Mouse (Mus musculus): Measurements from ENCODE around the gene Ust.

Ust gene

DNA sequence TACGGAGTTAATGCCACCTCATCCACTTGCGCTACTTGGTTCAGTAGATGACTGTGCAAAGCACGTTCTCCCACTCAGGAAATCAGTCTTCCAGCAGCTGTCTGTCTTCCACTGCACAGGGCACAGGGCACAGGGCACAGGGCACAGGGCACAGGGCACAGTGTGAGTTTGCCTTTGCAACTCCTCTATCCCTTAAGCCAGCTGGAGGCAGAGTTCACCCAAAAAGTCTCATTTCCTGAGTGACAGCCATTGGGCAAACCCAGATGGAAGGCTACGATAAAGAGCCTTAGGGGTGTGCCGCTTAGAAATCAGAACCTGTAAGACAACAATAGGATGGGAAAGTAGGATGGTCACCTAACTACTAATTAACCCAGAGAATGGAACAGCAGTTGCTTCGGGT lies 322.9 kb downstream of the Ust start:
- DNase-seq (ENCODE audit: extremely low read depth, insufficient read length, low spot score): no peak

DNA sequence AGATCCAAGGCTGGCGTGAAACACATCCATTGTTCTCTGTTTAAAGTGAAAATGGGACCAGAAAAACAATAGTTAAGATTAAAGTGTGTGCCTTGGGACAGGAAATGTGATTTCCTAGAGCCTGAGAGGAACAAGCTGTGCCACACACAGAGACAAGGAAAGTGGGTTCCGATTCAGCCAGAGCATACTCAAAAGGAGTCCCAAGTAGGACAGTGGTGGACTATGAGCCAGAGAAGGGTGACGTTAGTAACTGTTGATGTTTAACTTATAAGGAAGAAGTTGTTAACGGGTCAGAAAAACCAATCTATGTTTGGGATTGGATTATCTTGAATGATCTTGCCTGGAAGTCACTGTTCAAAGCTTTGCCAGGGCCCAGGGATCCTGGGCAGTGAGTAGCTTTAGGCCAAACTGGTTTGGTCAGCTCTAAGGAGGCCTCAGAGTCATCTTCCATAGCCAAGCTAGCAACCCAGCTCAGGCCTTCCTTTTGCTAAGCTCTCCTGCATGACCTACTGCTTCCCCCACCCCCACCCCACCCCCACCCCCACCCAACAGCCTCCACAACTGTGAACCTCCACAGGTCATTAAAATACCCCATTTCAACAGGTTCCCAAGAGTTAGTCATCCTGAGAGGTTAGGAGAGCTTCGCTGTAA lies 329.2 kb downstream of the Ust start:
- DNase-seq (ENCODE audit: extremely low read depth, insufficient read length, low spot score): no peak

DNA sequence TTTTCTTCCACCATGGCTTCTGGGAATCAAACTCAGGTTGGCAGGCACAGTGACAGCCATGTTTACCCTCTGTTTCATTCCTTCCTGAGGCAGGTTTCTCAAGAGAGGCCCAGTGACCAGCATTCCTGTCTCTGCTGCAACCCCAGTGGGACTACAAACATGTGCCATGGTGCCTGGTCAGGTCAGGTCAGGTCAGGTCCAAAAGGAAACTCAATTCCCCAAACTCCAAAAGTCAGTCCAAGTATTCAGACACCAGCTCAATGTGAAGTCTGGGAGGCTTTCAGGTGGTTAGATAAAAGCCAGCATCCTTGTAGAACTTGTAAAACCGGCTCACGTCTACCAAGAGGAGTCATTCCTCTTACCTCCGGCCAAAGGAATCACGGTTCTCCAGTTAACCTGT lies 333.0 kb downstream of the Ust start:
- no peak for DNase-seq (ENCODE audit: extremely low read depth, insufficient read length, low spot score)

DNA sequence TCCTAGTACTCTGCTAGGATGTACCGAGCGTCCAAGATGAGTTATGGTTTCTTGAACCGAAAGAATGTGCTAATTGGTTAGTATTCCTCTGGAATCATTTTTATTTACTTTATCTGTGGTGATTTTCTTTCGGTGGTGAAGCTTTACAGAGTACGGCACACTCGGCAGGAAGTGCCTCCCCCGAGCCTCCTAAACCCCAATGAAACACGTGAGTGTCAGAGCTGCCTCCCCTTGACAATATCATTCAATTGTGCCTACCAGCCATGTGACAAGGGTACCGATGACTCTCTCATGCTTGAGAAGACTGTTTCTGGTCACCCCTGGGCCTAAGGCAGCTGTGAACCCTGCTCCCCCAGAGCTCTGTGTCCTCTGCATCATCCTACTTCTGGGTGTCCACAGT lies 333.9 kb downstream of the Ust start:
- DNase-seq (ENCODE audit: extremely low read depth, insufficient read length, low spot score): no peak

DNA sequence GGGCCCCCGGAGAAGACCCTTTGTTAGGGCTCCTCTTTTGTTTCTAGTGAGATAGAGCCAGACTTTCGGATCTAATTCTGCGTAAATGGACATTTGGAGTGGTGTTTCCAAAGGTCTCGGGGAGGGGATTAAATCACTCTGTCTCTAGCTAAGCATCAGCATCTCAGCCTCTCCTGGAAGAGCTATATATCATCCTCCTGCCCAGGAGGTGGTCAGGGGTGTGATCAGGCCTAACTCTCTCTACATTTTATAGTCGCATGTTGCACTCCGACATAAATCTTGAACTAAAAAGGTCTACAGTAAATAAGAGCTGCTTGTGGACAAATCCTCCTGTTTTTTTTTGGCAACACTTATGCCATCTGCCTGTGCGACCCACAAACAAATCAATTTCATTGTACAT lies 335.5 kb downstream of the Ust start:
- DNase-seq (ENCODE audit: extremely low read depth, insufficient read length, low spot score): no peak

DNA sequence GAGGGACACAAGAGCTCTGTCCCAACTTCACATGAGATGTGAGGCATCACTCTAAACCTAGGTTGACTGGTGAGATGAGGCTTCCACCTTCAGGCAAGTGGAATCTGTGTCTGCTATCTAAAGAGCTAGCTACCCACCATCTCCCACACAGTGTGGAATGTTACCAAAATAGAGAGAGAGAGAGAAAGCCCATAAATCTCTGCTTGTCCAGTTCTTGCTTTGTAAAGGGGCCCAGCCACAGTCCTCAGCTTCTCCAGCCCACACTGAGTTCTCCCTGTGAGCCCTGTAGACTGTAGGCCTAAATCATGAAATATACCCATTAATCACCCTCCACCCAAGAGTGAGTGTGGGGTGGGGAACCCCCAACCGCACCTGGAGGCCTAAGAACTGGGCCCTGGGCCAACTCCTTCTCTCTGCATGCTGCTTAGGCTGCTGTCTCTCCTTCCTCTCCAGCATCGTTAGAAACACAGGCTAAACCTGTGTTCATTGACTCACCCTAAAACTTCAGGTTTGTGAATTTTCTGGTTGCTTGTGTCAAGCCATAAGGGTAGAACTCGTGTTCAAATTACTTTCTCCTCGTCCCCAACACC lies 336.9 kb downstream of the Ust start:
- DNase-seq (ENCODE audit: extremely low read depth, insufficient read length, low spot score): no peak

DNA sequence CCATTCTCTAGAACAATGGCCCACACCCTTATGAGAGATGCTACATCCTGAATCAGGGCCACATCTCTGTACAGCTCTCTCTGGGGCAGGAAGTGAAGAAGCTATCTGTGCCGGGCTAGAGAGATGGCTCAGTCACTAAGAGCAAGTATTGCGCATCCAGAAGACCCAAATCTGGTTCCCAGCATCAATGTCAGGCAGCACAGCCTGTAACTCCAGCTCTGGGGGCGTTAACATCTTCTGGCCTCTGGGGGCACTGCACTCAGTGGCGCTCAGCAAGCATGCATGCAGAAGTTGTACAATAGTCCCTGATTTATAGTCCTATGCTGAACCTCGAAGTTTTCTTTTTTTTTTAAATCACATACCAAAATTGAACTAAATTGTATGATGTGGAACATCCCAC lies 341.0 kb downstream of the Ust start:
- no peak for DNase-seq (ENCODE audit: extremely low read depth, insufficient read length, low spot score)

DNA sequence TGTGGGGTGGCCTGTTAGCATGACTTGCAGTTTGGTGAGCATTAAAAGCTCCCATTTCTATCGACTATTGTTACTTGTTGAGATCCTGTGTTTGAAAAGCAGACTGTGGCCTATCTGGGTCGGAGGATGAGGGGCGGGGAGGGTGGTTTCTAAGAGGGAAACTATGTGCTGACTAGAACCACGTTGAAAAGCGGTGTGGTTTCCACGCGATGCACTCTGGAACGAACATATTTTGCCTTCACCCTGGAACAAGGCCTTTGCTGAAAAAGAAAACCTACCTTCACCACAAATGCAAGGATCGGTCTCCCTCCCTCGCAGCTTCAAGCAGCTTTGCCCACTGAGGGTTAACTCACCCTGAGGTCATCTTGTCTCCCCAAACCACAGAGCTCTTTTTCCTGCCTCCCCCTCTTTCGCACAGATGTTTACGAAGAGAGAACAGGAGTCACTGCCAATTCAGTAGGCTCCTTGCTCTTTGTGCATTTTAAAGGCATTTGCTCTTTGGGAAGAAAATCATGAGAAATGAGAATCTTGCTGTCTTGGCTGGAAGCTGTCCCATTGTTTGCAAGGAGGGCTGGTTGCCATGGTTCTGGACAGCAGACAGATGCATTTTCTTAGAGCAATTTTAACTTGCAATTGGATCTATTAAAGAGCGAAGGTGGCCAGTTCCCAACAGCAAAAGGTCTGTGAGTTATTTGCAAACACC lies 342.1 kb downstream of the Ust start:
- no peak for DNase-seq (ENCODE audit: extremely low read depth, insufficient read length, low spot score)

DNA sequence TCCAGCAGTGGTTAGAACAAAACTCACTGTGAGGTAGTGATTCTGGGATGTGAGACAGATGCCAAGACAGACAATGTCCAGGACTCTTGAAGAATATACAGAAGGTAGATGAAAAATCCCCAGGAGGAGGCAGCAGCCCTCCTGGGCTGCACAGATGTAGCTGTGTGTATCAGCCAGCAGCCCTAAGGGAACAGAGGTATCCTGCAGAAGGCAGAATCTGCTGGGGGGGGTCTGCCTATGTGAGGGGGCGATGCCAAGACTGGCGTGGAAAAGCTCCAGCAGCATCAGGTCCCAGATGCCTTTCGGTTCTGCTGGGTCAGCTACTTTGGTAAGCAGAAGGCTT lies 342.6 kb downstream of the Ust start:
- no peak for DNase-seq (ENCODE audit: extremely low read depth, insufficient read length, low spot score)

DNA sequence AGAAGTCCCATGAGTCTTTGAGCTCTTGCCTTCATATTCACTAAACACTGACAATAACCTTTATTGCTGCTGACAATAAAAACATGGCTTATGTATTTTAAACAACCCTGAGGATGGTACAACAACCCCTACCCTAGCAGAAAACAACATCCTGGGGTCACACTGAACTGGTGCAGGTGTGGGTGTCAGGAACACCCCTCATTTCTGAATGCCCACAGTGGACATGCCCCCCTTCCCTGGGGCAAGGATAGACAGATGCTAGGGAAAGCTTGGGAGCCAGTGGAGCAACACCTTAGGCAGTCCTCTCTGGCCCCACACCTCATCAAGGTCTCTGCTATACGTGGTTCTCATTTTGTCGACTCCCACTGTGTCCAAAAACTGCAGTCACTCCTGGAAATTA lies 343.9 kb downstream of the Ust start:
- DNase-seq (ENCODE audit: extremely low read depth, insufficient read length, low spot score): no peak

DNA sequence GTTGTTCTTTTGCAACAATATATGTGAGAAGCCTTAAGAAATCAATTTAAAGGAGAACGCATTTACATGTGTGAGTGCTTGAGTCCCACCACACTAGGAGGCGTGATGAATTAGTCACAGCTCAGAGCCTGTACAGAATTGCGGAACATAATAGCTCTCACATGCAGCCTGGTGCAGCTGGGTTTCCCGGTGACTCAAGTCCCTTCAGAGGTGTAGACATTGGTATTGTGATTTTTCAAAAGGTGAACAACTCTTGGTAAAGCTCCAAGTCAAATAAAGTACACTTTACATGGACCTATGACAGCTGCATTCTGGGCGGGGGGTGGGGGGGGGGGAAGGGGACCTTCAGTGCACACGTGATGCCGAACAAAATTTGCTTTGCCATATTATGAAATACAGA lies 344.4 kb downstream of the Ust start:
- DNase-seq (ENCODE audit: extremely low read depth, insufficient read length, low spot score): no peak

DNA sequence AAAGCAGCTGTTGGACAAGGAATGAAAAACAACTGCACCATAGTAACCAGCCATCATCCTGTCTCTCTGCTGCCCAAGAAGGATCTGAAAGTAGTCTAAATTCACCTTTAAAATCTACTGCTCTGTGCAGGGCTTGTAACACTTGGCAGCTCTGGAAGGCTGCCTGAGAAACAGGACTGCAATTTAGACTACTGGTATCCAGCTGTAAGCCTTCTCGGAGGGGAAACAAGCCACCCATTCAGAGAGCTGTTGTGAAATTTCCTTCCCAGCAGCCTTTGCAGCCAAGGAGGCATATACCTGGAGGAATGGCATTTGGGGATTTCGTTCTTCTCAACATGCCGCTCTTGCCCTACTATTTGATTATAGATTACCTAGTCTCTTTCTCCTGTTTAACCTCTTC lies 345.6 kb downstream of the Ust start:
- DNase-seq (ENCODE audit: extremely low read depth, insufficient read length, low spot score): no peak

DNA sequence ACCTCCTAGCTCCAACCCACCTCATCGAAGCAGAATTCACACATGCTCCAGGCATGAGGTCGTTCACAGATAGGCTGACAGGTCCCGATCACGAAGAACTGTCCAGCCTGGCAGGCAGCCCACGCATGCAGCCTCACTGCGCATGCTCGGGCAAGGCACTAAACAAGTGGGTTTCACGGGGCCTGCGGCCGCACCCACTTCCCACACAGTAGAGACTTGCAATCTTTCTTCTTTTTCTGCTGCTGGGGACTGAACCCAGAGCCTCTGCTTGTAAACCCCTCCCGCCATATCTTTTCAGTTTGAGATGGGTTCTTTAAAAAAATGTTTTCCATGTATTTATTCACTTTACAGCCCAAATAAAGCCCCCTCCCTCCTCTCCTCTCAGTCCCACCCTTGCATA lies 347.1 kb downstream of the Ust start:
- no peak for DNase-seq (ENCODE audit: extremely low read depth, insufficient read length, low spot score)

Measured in 3134 (cell line).